Mouse (Mus musculus): ENCODE data around the gene Cyp21a1.
"Not testable (repeated sequence)": the region's sequence is repeated elsewhere in the genome, so short reads cannot be mapped to it uniquely, and the experiment has no call there.

Gene Cyp21a1

GRCm38 (mm10) chr17:34804301-34804700, at the start of gene Cyp21a1:
Gene Cyp21a1, minus strand, starts transcription at chr17:34804561.
- not testable (repeated sequence) for DNase-seq (ENCODE audit: low read depth, low spot score)

GRCm38 (mm10) chr17:34853511-34853910, 49.1 kb upstream of the Cyp21a1 start:
- no peak for DNase-seq (ENCODE audit: low read depth, low spot score)

- no peak for DNase-seq (ENCODE audit: low read depth, low spot score)
Measured at GRCm38 (mm10) chr17:34850517-34851125, 46.3 kb upstream of the Cyp21a1 start.

GRCm38 (mm10) chr17:34849722-34850516, 45.6 kb upstream of the Cyp21a1 start, which contains the start of the genes Skiv2l and Nelfe:
Gene Skiv2l, minus strand, starts transcription at chr17:34850210.
Gene Nelfe, plus strand, starts transcription at chr17:34850391.
- peak; percentile 95 for DNase-seq (ENCODE audit: low read depth, low spot score)

- DNase-seq (ENCODE audit: low read depth, low spot score), result no peak
Measured at GRCm38 (mm10) chr17:34847615-34848014, 43.3 kb upstream of the Cyp21a1 start.

GRCm38 (mm10) chr17:34847192-34847591, 42.8 kb upstream of the Cyp21a1 start:
- DNase-seq (ENCODE audit: low read depth, low spot score), result no peak

- DNase-seq (ENCODE audit: low read depth, low spot score), result no peak
Measured at GRCm38 (mm10) chr17:34844884-34845283, 40.5 kb upstream of the Cyp21a1 start.

GRCm38 (mm10) chr17:34840736-34841307, 36.5 kb upstream of the Cyp21a1 start:
- DNase-seq (ENCODE audit: low read depth, low spot score), result no peak

GRCm38 (mm10) chr17:34838785-34839184, 34.4 kb upstream of the Cyp21a1 start:
- DNase-seq (ENCODE audit: low read depth, low spot score), result no peak

GRCm38 (mm10) chr17:34837464-34838324, 33.3 kb upstream of the Cyp21a1 start:
- no peak for DNase-seq (ENCODE audit: low read depth, low spot score)

- peak; percentile 94 for DNase-seq (ENCODE audit: low read depth, low spot score)
Measured at GRCm38 (mm10) chr17:34836856-34837221, 32.5 kb upstream of the Cyp21a1 start, which contains the start of the genes Stk19 and Dxo. Gene Stk19, minus strand, starts transcription at chr17:34836945. Gene Dxo, plus strand, starts transcription at chr17:34837019.

GRCm38 (mm10) chr17:34836155-34836855, 31.9 kb upstream of the Cyp21a1 start:
- DNase-seq (ENCODE audit: low read depth, low spot score), result no peak

GRCm38 (mm10) chr17:34830776-34831175, 26.4 kb upstream of the Cyp21a1 start:
- not testable (repeated sequence) for DNase-seq (ENCODE audit: low read depth, low spot score)

- no peak for DNase-seq (ENCODE audit: low read depth, low spot score)
Measured at GRCm38 (mm10) chr17:34814818-34815370, 10.5 kb upstream of the Cyp21a1 start.

GRCm38 (mm10) chr17:34813747-34814146, 9.4 kb upstream of the Cyp21a1 start:
- DNase-seq (ENCODE audit: low read depth, low spot score), result not testable (repeated sequence)

- DNase-seq (ENCODE audit: low read depth, low spot score), result no peak
Measured at GRCm38 (mm10) chr17:34811275-34811674, 6.9 kb upstream of the Cyp21a1 start.

GRCm38 (mm10) chr17:34810811-34811210, 6.5 kb upstream of the Cyp21a1 start:
- DNase-seq (ENCODE audit: low read depth, low spot score), result not testable (repeated sequence)

- not testable (repeated sequence) for DNase-seq (ENCODE audit: low read depth, low spot score)
Measured at GRCm38 (mm10) chr17:34810411-34810810, 6.0 kb upstream of the Cyp21a1 start.

GRCm38 (mm10) chr17:34808599-34809205, 4.3 kb upstream of the Cyp21a1 start:
- no peak for DNase-seq (ENCODE audit: low read depth, low spot score)

GRCm38 (mm10) chr17:34807176-34807575, 2.8 kb upstream of the Cyp21a1 start:
- no peak for DNase-seq (ENCODE audit: low read depth, low spot score)
